Mouse (Mus musculus) stomach, postnatal 0 days (tissue): ENCODE results near the gene Adgrb2.

Experiments used
- CTCF ChIP-seq: IDR thresholded peaks from 2 replicates; pipeline ENCODE4 v1.5.1; 2016; ENCODE audit warnings: antibody characterized with exemption, low read depth, mild to moderate bottlenecking, moderate library complexity
- EP300 ChIP-seq: optimal IDR thresholded peaks from 2 replicates; pipeline ENCODE3; 2016; ENCODE audit warnings: antibody characterized with exemption

GRCm38 (mm10) chr4:130047331-130048202, 62.9 kb downstream of the Adgrb2 start, which contains the start of gene Col16a1:
- TF ChIP-seq CTCF (peak; percentile 3; the same call in 1 of the 2 replicates), EP300 (peak; percentile 42)
